Mouse (Mus musculus) urinary bladder, postnatal 14 days (tissue): ENCODE measurements around the gene Irf8.
"Not testable (repeated sequence)": the region's sequence is repeated elsewhere in the genome, so short reads cannot be mapped to it uniquely, and the experiment has no call there.

Source experiments
- DNase-seq: peaks from one replicate; pipeline ENCODE4 v3.0.0; 2021; ENCODE audit warnings: low spot score

Gene Irf8

DNA sequence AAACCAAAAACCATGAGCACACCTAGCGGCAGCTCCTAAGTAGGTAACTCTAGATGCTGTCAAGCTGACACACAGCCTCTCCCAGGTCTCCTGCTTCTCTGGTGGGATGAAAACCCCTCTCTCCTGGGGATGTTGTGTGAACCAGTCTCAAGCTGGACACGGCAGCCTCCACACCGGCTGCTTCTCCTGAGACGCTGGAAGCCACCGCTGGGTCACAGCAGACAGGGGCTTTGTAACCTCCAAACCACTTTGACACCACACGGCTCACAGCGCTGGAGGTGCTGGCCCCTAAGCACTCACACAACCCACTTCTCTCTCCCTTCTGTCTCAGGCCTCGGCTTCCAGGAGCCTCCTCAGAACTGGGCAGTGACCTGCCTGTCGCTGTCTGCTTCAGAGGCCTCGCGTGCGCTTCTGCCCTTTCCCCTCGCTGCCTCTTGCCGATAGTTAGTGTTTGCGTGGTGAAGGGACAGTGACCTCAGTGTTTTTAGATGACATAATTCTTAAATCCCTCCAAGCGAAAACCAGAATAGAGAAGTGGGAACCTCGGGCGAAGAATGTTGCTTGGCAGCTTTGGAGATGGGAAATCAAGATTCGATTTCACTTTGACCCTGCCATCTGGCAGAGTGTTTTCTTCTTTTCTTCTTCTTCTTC, 16.4 kb upstream of the Irf8 start:
- no peak for DNase-seq

DNA sequence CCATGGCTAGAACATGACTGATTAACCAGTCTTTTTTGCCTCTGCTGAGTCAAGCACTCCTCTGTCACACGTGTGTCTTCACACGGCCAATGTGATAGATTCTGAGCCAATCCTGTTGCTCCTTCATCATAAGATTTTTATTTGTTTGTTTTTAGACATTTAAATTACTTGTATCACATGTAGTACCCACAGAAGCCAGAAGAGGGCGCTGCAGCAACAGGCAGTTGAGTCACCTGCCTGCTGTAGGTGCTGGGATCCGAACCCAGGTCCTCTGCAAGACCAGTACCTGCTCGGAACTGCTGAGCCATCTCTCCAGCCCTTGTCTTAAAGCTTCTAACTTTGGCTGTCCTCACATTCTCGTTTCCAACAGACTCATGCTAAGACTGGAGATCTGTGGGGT, 13.1 kb upstream of the Irf8 start:
- DNase-seq = no peak

DNA sequence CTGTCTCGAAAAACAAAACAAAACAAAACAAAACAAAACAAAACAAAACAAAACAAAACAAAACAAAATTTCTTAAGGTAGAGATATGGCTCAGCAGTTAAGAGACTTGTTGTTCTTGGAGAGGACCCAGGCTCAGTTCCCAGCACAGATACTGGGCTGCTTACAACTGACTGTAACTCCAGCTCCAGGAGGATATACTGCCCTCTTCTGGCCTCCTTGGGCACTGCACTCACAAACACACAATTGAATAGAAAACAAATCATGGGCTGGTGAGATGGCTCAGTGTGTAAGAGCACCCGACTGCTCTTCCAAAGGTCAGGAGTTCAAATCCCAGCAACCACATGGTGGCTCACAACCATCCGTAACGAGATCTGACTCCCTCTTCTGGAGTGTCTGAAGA, 12.1 kb upstream of the Irf8 start:
- not testable (repeated sequence) for DNase-seq

DNA sequence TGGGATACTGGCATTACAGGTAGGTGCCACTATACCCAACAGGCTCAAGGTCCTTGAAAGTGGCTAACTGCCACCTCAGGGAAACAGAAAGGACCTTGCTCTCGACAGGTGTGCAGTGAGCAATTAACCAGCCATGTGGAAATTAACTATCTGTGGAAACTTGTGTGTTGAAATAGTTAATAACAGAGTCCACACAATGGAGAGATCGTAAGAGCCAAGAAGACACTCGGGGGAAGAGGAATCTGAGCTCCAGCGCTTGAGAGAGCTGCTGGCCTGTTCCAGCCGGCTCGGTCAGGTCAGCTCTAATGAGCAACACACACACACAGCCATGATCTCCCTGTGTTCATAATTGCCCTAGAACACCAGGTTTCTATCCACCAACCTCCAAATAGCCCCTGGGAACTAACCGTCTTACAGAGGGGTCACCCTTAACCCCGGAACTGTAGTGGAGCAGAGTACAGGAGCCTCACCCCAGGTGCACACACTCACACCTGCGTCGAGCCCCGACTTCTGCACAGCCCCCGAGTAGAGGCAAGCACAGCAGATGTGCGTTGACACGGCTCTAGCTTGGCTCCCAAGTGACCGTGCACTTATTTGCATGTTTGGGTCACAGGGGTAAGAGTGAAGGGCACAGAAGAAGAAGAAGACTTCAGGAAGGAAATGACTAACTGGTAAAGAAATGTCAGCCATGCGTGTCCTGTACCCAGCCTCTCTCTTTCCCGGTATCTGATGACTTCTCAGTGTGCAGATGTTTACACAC, 11.2 kb upstream of the Irf8 start:
- DNase-seq = no peak

DNA sequence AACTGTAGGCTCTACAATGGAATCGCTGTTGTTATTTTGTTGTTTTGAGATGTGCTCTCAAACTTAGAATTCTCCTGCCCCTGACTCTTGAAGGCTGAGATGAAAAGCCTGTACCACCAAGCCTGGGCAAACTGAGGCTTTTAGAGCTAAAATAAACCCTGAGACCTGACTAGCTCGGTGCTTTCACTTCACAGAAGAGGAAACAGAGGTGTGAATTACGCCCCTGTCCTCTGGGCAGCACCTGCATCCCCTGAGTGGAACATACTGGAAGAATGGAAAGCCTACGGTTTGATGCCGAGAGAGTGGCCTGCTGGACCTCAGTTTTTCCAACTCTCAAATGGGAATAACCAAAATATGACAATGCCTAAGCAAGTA, 10.6 kb upstream of the Irf8 start:
- DNase-seq = no peak

DNA sequence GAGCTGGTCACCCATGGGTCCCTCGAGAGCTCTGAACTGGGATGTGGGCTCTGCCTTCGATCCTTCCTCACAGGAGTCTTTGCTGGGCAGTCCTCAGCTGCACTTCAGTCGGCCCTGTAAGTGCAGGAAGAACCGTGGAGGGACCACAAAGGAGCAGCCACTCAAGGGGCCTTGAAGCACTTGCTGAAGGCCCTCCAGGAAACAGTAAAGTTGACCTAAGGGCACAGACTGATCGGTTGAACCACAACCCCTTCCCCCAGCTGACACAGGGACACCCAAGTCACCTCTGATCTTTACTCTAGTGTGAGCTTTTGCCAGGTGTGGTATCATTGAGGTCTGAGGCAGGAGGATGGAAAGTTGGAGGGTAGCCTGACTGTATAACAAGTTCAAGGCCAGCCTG, 10.1 kb upstream of the Irf8 start:
- no peak for DNase-seq

DNA sequence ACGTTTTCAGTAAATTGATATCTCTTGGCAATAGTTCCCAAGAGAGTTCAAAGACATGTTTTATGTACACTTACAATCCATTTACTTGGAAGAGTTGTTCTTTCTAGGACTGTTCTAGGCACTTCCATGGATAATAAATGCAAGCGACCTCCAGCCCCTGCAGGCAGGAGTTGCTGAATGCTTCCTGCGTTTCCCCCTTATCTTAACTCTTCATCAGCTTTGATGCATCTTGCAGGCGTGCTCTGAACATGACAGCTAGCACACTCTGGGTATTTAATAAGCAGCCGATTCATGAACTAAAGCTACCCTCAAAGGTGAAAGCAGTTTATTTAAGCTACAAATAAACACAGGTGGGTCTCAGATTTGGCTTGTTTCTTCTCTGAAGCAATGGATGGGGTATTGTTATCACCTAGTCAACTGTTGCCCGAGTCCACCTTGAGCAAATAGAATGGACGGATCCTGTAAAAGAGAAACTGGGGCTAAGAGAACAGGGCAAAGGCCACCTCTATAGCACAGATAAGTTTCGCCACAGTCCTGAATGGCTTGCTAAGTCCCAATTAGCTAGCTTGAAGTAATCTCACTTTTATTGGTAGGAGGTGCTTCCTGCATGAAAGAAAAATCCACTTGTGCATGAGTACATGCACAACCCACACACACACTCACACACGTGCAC, 7.5 kb upstream of the Irf8 start:
- DNase-seq = no peak

DNA sequence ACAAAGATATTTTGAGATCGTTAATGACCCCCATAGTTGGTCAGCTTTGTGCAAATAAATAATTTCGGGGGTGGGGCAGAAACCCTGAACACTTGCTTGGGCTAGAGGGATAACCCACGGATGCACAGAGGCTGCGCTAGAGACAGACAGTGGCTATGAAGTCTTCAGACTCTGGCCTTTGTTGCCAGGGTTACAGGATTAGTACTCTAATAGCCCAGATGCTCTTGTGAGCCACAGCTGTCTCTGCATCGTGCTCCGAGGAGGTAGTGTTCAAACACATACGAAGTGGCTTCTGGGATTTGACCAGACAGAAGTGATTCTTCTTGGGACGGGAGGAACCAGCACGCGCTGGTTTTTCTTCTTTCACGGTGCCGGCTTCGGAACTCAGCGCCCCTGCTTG, 4.6 kb upstream of the Irf8 start:
- DNase-seq = no peak

DNA sequence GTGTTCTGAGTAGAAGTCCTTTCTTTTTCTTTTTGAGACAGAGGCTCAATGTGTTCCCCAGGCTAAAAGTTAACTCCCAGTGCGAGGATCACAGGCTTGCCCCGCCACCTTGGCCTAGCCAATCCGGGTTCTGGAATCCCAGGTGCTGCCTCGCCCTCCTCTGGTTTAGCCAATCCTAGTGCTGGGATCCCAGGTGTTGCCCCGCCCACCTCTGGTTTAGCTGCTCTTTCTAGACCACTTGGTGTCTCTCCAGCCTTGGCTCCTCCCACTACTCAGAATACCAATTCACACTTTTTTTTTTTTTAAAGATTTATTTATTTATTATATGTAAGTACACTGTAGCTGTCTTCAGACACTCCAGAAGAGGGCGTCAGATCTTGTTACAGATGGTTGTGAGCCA, 4.1 kb upstream of the Irf8 start:
- DNase-seq = no peak

DNA sequence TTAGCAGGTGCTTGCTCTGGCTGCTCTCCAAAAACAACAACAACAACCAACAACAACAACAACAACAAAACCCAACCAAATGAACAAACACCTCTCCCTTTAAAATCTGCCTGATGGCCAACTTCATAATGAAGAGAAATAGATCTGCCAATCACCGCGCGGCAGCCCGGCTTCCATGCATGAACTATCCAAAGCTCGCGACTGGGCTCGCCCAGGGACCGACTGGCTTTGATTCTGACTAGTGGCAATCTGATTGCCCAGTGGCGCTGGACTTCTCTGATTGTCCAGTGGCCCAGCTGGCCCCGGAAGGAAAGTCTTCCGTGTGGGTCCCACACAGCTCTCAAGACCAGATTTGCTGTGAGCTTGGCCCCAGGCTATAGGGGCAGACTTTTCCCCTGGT, 328 bp downstream of the Irf8 start:
- DNase-seq = peak; percentile 61

DNA sequence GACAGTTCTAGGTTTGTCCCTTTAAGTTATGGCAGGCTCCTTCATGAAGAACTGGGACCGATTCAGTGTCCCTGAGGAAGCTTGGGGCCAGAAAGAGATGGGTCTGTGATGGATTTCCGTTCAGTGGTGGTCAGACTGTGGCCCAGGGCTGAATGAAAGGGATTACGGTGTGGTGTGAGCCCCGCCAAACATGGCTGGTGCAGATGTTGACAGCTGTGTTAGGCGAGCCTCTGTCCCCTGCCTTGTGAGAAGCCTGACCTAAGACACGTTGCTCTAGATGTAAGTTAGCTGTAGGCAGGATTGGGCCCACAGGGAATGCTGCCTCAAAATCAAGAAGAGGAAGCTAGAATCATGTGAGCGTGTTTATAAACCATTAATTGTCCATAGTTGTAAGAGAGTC, 1.0 kb downstream of the Irf8 start:
- DNase-seq = no peak

DNA sequence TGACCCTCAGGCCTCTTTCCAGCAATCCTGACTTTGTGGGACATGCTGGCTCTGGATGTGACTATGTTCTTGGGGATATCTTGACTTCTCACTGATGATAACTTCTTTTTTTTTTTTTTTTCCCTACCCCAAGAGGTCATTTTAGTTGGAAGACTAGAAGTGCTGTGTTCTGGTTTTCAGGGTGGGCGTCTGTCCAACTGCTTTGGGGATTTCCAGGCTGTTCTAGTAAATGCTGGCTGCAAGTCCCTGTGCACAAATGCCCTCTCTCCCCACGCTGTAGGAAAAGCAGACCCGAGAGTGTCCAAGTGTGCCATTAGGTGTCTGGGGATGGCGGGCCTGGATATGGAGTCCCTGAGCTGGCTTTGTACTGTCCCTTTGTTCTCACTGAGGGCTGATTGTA, 2.6 kb downstream of the Irf8 start:
- no peak for DNase-seq

DNA sequence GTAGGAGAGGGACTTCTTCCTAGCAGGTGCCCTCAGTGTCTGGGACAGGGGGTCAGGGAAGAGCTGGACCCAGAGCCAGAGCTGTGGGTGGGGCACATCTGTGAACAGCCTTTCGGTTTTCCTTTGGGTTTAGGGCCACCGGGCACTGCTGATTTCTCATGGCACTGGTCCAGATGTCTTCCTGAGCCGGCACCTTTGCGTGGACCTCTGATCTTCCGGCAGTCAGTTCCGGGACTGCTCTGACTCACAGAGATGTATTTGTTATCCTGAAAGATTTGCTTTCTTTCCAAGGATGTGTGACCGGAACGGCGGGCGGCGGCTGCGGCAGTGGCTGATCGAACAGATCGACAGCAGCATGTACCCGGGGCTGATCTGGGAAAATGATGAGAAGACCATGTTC, 3.4 kb downstream of the Irf8 start:
- DNase-seq = no peak

DNA sequence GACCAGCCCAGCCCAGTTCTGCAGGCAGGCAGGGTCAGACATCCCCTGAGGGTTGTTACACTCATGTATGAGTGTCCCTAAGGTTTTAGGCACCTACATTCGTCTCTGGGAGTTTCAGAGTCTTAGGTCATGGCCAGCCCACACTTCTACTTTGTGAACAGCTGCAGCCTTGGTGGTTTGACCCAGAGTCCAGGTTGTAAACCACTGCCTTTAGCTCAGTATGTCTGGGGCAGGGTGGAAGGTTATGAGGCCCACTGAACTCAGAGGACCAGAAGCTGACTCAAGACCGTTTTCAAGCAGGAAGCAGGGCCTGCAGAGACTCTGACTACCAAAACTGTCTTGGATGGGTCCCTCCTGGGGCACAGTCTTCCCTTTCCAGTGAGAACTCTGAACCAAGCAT, 4.4 kb downstream of the Irf8 start:
- DNase-seq = no peak

DNA sequence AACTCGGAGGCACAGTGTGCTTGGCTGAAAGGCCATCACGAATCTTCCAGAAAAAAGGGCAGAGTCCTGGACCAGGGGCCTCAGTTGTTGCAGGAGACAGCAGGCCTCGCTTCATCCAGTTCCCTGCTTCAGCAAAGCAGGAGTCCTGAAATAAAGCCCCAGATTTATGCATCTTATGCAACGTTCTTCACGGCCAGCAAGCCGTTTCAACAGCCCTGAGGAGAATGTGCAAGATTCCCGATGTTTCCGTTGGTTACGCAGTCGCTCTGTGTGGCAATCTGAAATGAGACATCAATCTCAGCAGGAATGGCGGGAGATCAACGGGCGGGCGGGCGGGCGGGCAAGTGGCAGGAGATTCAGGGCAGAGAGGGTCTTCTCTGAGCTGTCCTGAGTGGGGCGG, 4.8 kb downstream of the Irf8 start:
- DNase-seq = no peak

DNA sequence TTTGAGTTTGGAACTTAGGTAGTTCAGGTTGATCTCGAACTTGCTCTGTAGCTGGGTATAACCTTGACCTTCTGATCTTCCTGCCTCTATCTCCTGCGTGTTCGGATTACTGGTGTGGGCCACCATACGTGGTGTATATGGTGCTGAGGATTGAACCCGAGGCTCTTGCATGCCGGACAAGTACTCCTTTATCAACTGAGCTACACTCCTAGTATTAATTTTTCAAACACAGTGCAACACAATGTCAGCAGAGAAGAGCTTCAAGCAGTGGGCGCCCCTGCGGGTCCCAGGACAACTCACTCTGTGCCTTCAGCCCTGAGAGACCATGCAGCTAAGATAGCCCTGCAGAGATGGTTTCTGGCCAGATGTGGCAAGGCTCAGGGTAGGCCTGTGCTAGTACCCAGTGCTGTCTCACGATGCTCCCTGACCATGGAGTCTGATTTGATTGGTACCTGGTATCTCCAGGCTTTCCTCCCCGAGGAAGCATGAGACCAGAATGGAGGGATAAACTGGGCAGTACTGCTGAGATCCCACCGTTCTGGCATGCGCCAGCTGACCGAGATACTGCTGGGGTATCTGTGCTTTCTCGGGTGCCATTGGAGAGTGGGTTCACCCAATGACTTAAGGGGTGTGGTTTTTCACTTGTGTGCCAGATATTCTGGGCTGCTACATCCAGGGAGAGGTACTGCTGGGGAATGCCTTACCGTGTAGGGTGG, 5.8 kb downstream of the Irf8 start:
- no peak for DNase-seq

DNA sequence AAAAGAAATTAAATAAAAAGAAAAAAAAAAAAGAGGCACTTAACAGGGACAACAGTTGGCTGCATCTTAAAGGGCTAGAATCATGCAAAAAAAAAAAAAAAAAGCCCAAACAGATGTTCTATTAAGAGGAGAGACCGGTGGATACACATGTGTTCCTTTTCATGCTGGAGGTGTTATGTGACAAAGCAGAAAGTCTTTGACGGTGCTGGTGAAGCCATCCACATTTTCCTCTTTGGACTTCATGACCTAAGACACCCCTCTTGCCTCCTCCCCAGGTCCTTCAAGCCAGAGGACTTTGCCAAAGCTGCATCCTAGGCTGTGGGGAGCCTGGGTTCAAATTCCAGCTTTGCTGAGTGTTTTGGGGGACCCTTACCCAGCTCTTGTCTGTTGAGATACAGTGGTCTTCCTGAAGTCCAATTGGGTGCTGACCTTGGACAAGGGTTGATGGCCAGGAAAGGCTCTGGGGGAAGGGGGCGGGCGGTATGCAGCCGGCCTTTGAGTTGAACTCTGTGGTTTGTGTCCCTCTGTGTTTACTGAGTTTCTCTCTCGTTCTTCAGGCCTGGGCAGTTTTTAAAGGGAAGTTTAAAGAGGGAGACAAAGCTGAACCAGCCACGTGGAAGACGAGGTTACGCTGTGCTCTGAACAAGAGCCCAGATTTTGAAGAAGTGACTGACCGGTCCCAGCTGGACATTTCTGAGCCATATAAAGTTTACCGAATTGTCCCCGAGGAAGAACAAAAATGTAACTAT, 7.2 kb downstream of the Irf8 start:
- peak; percentile 68 for DNase-seq

DNA sequence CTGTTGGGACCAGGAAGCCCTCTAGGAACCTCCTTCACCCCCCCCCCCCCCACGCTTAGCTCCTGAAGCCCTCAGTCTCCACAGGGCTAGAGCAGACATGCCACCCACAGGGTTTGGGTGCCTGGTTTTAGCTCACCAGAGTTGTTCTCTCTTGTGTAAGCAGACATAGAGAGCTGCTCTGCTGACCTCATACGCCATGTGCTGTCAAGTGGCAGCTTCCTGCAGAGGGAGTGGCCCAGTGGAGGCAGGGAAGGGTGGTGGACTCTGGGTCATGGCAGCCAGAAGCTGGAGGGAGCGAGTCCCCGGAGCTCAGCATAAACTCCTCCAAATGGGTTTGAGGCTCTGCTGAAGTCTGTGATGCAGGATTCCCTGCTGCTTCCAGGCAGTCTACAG, 7.7 kb downstream of the Irf8 start:
- DNase-seq = peak; percentile 58

DNA sequence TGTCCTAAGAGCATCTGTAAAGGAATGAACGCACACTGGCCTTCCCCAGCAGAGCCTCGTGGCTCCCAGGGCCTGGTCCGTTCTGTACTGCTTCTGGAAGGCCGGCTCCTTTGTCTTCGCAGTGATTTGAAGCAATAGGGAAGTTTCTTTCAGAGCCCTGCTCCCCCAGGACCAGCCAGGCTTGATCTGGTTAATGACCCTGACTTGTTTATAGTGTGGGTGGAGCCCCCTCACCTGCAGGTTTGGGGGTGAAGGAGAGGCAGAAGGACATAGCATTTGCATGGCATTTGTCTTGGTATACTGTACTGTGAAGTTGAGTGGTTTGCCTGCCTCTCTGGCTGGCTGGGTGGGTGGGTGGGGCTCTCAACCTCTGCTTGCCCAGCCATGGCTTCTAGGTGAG, 8.3 kb downstream of the Irf8 start:
- no peak for DNase-seq

DNA sequence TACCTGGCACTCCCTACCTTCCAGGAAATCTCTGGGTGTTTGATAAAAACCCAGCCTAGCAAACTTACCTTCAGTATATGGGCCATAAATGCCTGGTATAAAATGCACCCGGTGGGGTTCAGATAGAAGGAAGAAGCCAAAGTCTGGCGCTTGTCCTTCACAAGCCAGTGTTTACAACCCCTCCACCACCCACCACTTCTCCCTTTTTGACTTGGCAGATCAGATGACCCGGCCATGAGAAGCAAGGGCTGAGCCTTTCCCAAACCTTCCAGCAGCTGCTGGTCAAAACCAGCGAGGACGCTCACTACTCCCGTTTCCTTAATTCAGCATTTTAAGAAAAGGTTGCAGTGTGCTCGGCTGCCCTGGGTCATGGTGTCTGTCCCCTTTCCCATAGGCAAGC, 9.1 kb downstream of the Irf8 start:
- DNase-seq = no peak

DNA sequence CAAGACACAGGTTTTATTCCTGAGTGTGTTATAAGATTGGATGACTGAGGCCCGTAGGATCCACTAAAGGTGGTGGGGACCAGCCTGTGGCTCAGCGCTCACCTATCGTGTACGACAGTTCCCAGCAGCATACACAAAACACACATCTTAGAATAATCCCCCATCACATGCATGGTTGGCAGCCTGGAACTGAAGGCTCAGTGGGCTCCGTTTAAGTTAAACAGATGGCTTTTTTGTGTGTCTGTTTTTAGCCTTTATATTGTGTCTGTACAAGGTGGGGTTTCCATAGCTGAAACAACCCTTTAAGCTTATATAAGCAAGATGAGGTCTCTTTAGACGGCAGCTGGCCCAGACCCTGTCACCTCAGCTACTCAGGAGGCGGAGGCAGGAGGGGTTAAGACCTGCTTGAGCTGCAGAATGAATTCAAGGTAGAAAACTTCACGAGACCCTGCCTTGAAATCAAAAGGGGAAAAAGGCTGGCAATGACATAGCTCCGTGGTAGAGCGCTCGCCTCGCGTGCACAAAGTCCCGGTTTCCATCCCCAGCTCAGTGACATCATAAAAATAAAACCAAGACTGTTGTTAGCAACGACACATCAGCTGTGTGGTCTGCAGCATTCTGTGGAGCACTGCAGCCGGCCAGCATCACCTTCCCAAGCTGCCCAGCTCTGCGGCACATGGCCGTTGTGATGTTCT, 10.0 kb downstream of the Irf8 start:
- no peak for DNase-seq

DNA sequence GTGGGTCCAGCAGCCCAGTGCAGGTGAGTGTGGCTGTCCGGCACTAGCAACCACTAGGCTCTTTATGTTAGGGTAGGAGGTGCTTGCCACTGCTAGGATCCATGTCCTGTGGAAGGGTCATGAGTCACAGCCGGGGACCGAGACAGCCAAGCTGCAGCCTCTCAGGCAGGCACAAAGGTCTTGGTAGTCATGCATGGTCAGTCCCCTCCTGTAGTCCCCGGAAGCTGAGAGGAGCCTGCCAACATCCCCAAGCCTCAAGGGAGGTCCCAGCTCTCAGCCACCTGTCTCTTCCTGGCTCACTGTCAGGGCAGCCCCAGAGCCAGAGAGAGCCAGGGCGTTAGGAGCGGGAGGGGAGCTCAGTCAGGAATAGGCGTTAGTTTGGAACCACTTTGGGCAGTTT, 11.1 kb downstream of the Irf8 start:
- DNase-seq = no peak
